Mouse (Mus musculus) lung, postnatal 0 days (tissue): ENCODE data around the gene Vmn2r18. TPM values are rescaled to one million over a fixed set of nuclear protein-coding genes. Genes with fewer than 3 reads are reported as not detected.

Source experiments
- ATAC-seq: fragments of 200-750 bp; cut with Nextera tagmentation; 2 replicates; pipeline ENCODE4 v1.8.0; 2017; ENCODE audit warnings: moderate library complexity
- DNase-seq: peaks from one replicate; pipeline ENCODE4 v3.0.0-alpha.2; 2016; ENCODE audit warnings: low spot score
- H3K27ac ChIP-seq: fragments of 300-500 bp; sonication (generic); 2 replicates; pipeline ENCODE4 v1.5.1; 2014; ENCODE audit warnings: antibody characterized with exemption, mild to moderate bottlenecking, low read length, mixed read lengths
- H3K27me3 ChIP-seq: fragments of 300-500 bp; sonication (generic); replicated peaks from 2 replicates; pipeline ENCODE4 v1.6.1; 2014; ENCODE audit warnings: low read length, mixed read lengths; ENCODE audit not compliant: insufficient read depth
- H3K36me3 ChIP-seq: fragments of 300-500 bp; sonication (generic); 2 replicates; pipeline ENCODE4 v1.6.1; 2014; ENCODE audit warnings: low read length, mixed read lengths; ENCODE audit not compliant: insufficient read depth
- H3K4me1 ChIP-seq: fragments of 300-500 bp; sonication (generic); 2 replicates; pipeline ENCODE4 v1.6.1; 2014; ENCODE audit warnings: antibody characterized with exemption, low read depth, low read length, mixed read lengths; ENCODE audit not compliant: insufficient read depth
- H3K4me2 ChIP-seq: fragments of 300-500 bp; sonication (generic); replicated peaks from 2 replicates; pipeline ENCODE4 v1.6.1; 2014; ENCODE audit warnings: low read depth, mild to moderate bottlenecking, low read length, moderate library complexity, mixed read lengths
- H3K4me3 ChIP-seq: fragments of 300-500 bp; sonication (generic); 2 replicates; pipeline ENCODE4 v1.5.1; 2014; ENCODE audit warnings: low read depth, low read length
- H3K9ac ChIP-seq: fragments of 300-500 bp; sonication (generic); replicated peaks from 2 replicates; pipeline ENCODE4 v1.6.1; 2014; ENCODE audit warnings: low read depth, mild to moderate bottlenecking
- H3K9me3 ChIP-seq: fragments of 300-500 bp; sonication (generic); 2 replicates; pipeline ENCODE4 v1.6.1; 2016; ENCODE audit warnings: low read length, mixed read lengths
- CTCF ChIP-seq: IDR thresholded peaks from 2 replicates; pipeline ENCODE4 v1.5.1; 2016; ENCODE audit warnings: antibody characterized with exemption, mild to moderate bottlenecking
- EP300 ChIP-seq: IDR thresholded peaks from 2 replicates; pipeline ENCODE4 v1.6.1; 2016; ENCODE audit warnings: antibody characterized with exemption, mild to moderate bottlenecking, control low read depth
- WGBS: fragments of 180-500 bp; shearing (Covaris S2); extraction: QIAGEN DNeasy Blood & Tissue Kit; methylation state at CpG from one replicate; pipeline ENCODE4 v1.1.7; 2014; 5-methylcytosine and 5-hydroxymethylcytosine counted together
- polyA plus RNA-seq: library from polyadenylated mRNA; unstranded; fragments of >200 nt; fragmentation: Nextera tagmentation; extraction: Ambion mirVana; gene quantifications from 2 replicates; pipeline ENCODE4 v1.2.1, GENCODE M21; 2015

Vmn2r18 gene
- polyA plus RNA-seq, 1 experiment from 2014 or later: not detected

GRCm38 (mm10) chr5:151601696-151602095 lies 4.1 kb downstream of the Vmn2r18 start:
- H3K4me1 ChIP-seq: no peaks in the 10 kb centered on the region
- H3K4me3 ChIP-seq: no peak overlapping the region
- H3K9me3 ChIP-seq: no peaks in the 10 kb centered on the region
- DNase-seq (no peak), ATAC-seq (no peak)
- H3K36me3 ChIP-seq: no peaks in the 10 kb centered on the region
- H3K9ac ChIP-seq: no peak overlapping the region
- no peaks in the 10 kb centered on the region for H3K27me3 ChIP-seq
- TF ChIP-seq EP300: no peak
- no peak for TF ChIP-seq CTCF
- H3K4me2 ChIP-seq: no peak overlapping the region
- no peak overlapping the region for H3K27ac ChIP-seq
- 53% methylated on average over 1 of the region's 1 CpGs for WGBS

Other genes starting within 250 kb of the Vmn2r18 start
- 0.66 TPM in 1 of 2 replicates, not detected in the other for gene Gm42906, start 177.9 kb downstream of the Vmn2r18 start, polyA plus RNA-seq
- 30.7 and 32.1 TPM in 2 replicates for gene Rfc3, start 45.2 kb upstream of the Vmn2r18 start, polyA plus RNA-seq